Mouse (Mus musculus): Measurements from ENCODE around the gene Ccr5.
"Not testable (repeated sequence)": the region's sequence is repeated elsewhere in the genome, so short reads cannot be mapped to it uniquely, and the experiment has no call there.

- TF ChIP-seq CTCF, POLR2A (IDR thresholded peaks at IDR 0.05; ENCODE audit: insufficient read depth, low read depth, low read length): not testable (repeated sequence)
These were observed 11.6 kb downstream of the Ccr5 start for GRCm38 (mm10) chr9:124132899-124133298.

Measured in olfactory bulb, adult 2 months (tissue).